Mouse (Mus musculus) neural tube, embryonic 15.5 days (tissue): ENCODE results near the gene Rps15a. TPM values are rescaled to one million over a fixed set of nuclear protein-coding genes. Genes with fewer than 3 reads are reported as not detected.

Experiments
- ATAC-seq: fragments of 200-750 bp; cut with Nextera tagmentation; 2 replicates; pipeline ENCODE4 v1.8.0; 2017; ENCODE audit warnings: mild to moderate bottlenecking, moderate TSS enrichment, moderate library complexity; ENCODE audit not compliant: low FRiP score
- H3K27ac ChIP-seq: fragments of 300-500 bp; sonication (generic); replicated peaks from 2 replicates; pipeline ENCODE4 v1.5.1; 2015; ENCODE audit warnings: mild to moderate bottlenecking, inconsistent platforms
- H3K27me3 ChIP-seq: fragments of 300-500 bp; sonication (generic); replicated peaks from 2 replicates; pipeline ENCODE4 v1.6.1; 2015; ENCODE audit warnings: inconsistent platforms
- H3K36me3 ChIP-seq: fragments of 300-500 bp; sonication (generic); 2 replicates; pipeline ENCODE4 v1.6.1; 2015; ENCODE audit warnings: inconsistent platforms
- H3K4me1 ChIP-seq: fragments of 300-500 bp; sonication (generic); 2 replicates; pipeline ENCODE4 v1.6.1; 2015; ENCODE audit warnings: inconsistent platforms
- H3K4me2 ChIP-seq: fragments of 300-500 bp; sonication (generic); 2 replicates; pipeline ENCODE4 v1.6.1; 2015; ENCODE audit warnings: inconsistent platforms, mild to moderate bottlenecking, moderate library complexity
- H3K4me3 ChIP-seq: fragments of 300-500 bp; sonication (generic); replicated peaks from 2 replicates; pipeline ENCODE4 v1.5.1; 2015; ENCODE audit warnings: mild to moderate bottlenecking, inconsistent platforms
- H3K9ac ChIP-seq: fragments of 300-500 bp; sonication (generic); replicated peaks from 2 replicates; pipeline ENCODE4 v1.6.1; 2015; ENCODE audit warnings: mild to moderate bottlenecking, inconsistent platforms
- H3K9me3 ChIP-seq: fragments of 300-500 bp; sonication (generic); replicated peaks from 2 replicates; pipeline ENCODE4 v1.6.1; 2016; ENCODE audit warnings: inconsistent platforms
- WGBS: fragments of 180-500 bp; shearing (Covaris S2); methylation state at CpG from one replicate; pipeline ENCODE4 v1.1.7; 2015; ENCODE audit warnings: mixed read lengths; 5-methylcytosine and 5-hydroxymethylcytosine counted together
- polyA plus RNA-seq: library from polyadenylated mRNA; unstranded; fragments of >200 nt; fragmentation: Nextera tagmentation; extraction: Ambion mirVana; gene quantifications from 2 replicates; pipeline ENCODE4 v1.2.1, GENCODE M21; 2015

The Rps15a gene
- 410 and 450 TPM in 2 replicates for polyA plus RNA-seq

GRCm38 (mm10) chr7:118115877-118116568, at the start of gene Rps15a:
Gene Rps15a (minus strand): TSS chr7:118116188.
- Histone ChIP-seq H3K27me3 (no peaks in the 10 kb centered on the region), H3K9me3 (no peaks in the 10 kb centered on the region), H3K4me2 (peak within 1 kb of the TSS; percentile 88), H3K9ac (peak within 1 kb of the TSS; percentile 92), H3K36me3 (peaks cover 68% of the 10 kb centered on the region), H3K4me3 (peak within 1 kb of the TSS; percentile 85), H3K4me1 (peaks cover 47% of the 10 kb centered on the region), H3K27ac (peak within 1 kb of the TSS; percentile 90)
- under 1% methylated on average over 40 of the region's 40 CpGs for WGBS
- peak; percentile 84 for ATAC-seq

GRCm38 (mm10) chr7:118163006-118163405, 47.0 kb upstream of the Rps15a start:
- H3K27ac ChIP-seq: no peak overlapping the region
- H3K9ac ChIP-seq: no peak overlapping the region
- H3K4me3 ChIP-seq: no peak overlapping the region
- 69% methylated on average over 8 of the region's 8 CpGs for WGBS
- no peak for ATAC-seq
- no peak overlapping the region for H3K4me2 ChIP-seq
- H3K9me3 ChIP-seq: no peaks in the 10 kb centered on the region
- no peaks in the 10 kb centered on the region for H3K4me1 ChIP-seq
- peaks cover 47% of the 10 kb centered on the region for H3K36me3 ChIP-seq
- H3K27me3 ChIP-seq: no peaks in the 10 kb centered on the region

- 96% methylated on average over 3 of the region's 3 CpGs for WGBS
Observed at GRCm38 (mm10) chr7:118160121-118160520, 44.1 kb upstream of the Rps15a start.

GRCm38 (mm10) chr7:118156461-118156860, 40.5 kb upstream of the Rps15a start:
- no peaks in the 10 kb centered on the region for H3K4me1 ChIP-seq
- no peaks in the 10 kb centered on the region for H3K9me3 ChIP-seq
- H3K9ac ChIP-seq: no peak overlapping the region
- peaks cover 77% of the 10 kb centered on the region for H3K36me3 ChIP-seq
- no peak overlapping the region for H3K4me2 ChIP-seq
- no peak overlapping the region for H3K27ac ChIP-seq
- ATAC-seq: no peak
- 90% methylated on average over 7 of the region's 7 CpGs for WGBS
- H3K4me3 ChIP-seq: no peak overlapping the region
- no peaks in the 10 kb centered on the region for H3K27me3 ChIP-seq

More at GRCm38 (mm10) chr7:118160121-118160520, 44.1 kb upstream of the Rps15a start:
- Histone ChIP-seq H3K4me2 (no peak overlapping the region), H3K9ac (no peak overlapping the region), H3K27ac (no peak overlapping the region), H3K27me3 (no peaks in the 10 kb centered on the region), H3K36me3 (peaks cover 48% of the 10 kb centered on the region), H3K4me3 (no peak overlapping the region), H3K4me1 (no peaks in the 10 kb centered on the region), H3K9me3 (no peaks in the 10 kb centered on the region)
- ATAC-seq: no peak

GRCm38 (mm10) chr7:118154150-118154549, 38.2 kb upstream of the Rps15a start:
- Histone ChIP-seq H3K9ac (no peak overlapping the region), H3K27me3 (no peaks in the 10 kb centered on the region), H3K9me3 (no peaks in the 10 kb centered on the region), H3K27ac (no peak overlapping the region), H3K36me3 (peaks cover 75% of the 10 kb centered on the region), H3K4me1 (no peaks in the 10 kb centered on the region), H3K4me2 (no peak overlapping the region), H3K4me3 (no peak overlapping the region)
- 95% methylated on average over 6 of the region's 6 CpGs for WGBS
- ATAC-seq: no peak

- WGBS: 87% methylated on average over 3 of the region's 3 CpGs
- no peaks in the 10 kb centered on the region for H3K9me3 ChIP-seq
- ATAC-seq: no peak
- H3K9ac ChIP-seq: no peak overlapping the region
- H3K36me3 ChIP-seq: peaks cover 73% of the 10 kb centered on the region
- H3K4me3 ChIP-seq: no peak overlapping the region
- no peak overlapping the region for H3K4me2 ChIP-seq
- no peak overlapping the region for H3K27ac ChIP-seq
- H3K27me3 ChIP-seq: no peaks in the 10 kb centered on the region
- H3K4me1 ChIP-seq: no peaks in the 10 kb centered on the region
Observed at GRCm38 (mm10) chr7:118143602-118144001, 27.6 kb upstream of the Rps15a start.

- ATAC-seq: no peak
- Histone ChIP-seq H3K9me3 (no peaks in the 10 kb centered on the region), H3K36me3 (peaks cover 70% of the 10 kb centered on the region), H3K4me2 (no peak overlapping the region), H3K27ac (no peak overlapping the region), H3K27me3 (no peaks in the 10 kb centered on the region), H3K9ac (no peak overlapping the region), H3K4me1 (no peaks in the 10 kb centered on the region), H3K4me3 (no peak overlapping the region)
- WGBS: 96% methylated on average over 4 of the region's 4 CpGs
Observed at GRCm38 (mm10) chr7:118143123-118143522, 27.1 kb upstream of the Rps15a start.

GRCm38 (mm10) chr7:118141271-118141670, 25.3 kb upstream of the Rps15a start:
- Histone ChIP-seq H3K27ac (no peak overlapping the region), H3K27me3 (no peaks in the 10 kb centered on the region), H3K4me1 (no peaks in the 10 kb centered on the region), H3K9ac (no peak overlapping the region), H3K9me3 (no peaks in the 10 kb centered on the region), H3K36me3 (peaks cover 76% of the 10 kb centered on the region), H3K4me3 (no peak overlapping the region), H3K4me2 (no peak overlapping the region)
- 84% methylated on average over 7 of the region's 7 CpGs for WGBS
- no peak for ATAC-seq

- 78% methylated on average over 11 of the region's 11 CpGs for WGBS
Observed at GRCm38 (mm10) chr7:118135128-118135527, 19.1 kb upstream of the Rps15a start.

GRCm38 (mm10) chr7:118129430-118130041, 13.5 kb upstream of the Rps15a start, which contains the start of gene Arl6ip1:
Gene Arl6ip1 (minus strand): TSS chr7:118129662.
- Histone ChIP-seq H3K27ac (peak within 1 kb of the TSS; percentile 89), H3K4me1 (peaks cover 34% of the 10 kb centered on the region), H3K9me3 (no peaks in the 10 kb centered on the region), H3K36me3 (peaks cover 2% of the 10 kb centered on the region), H3K9ac (peak within 1 kb of the TSS; percentile 82), H3K27me3 (no peaks in the 10 kb centered on the region), H3K4me3 (peak within 1 kb of the TSS; percentile 91), H3K4me2 (peak within 1 kb of the TSS; percentile 84)
- under 1% methylated on average over 39 of the region's 39 CpGs for WGBS
- peak; percentile 98 for ATAC-seq

More at GRCm38 (mm10) chr7:118135128-118135527, 19.1 kb upstream of the Rps15a start:
- Histone ChIP-seq H3K27me3 (no peaks in the 10 kb centered on the region), H3K4me3 (no peak overlapping the region), H3K9me3 (no peaks in the 10 kb centered on the region), H3K4me1 (peaks cover 2% of the 10 kb centered on the region), H3K36me3 (peaks cover 48% of the 10 kb centered on the region), H3K9ac (no peak overlapping the region), H3K4me2 (no peak overlapping the region), H3K27ac (no peak overlapping the region)
- no peak for ATAC-seq

- peak; percentile 80 for ATAC-seq
Observed at GRCm38 (mm10) chr7:118128925-118129429, 13.0 kb upstream of the Rps15a start.

More at GRCm38 (mm10) chr7:118128925-118129429, 13.0 kb upstream of the Rps15a start:
- Histone ChIP-seq H3K27ac (peak overlapping the region; percentile 88), H3K4me1 (peaks cover 34% of the 10 kb centered on the region), H3K4me2 (peak overlapping the region; percentile 84), H3K36me3 (peaks cover 6% of the 10 kb centered on the region), H3K4me3 (peak overlapping the region; percentile 91), H3K9me3 (no peaks in the 10 kb centered on the region), H3K9ac (peak overlapping the region; percentile 82), H3K27me3 (no peaks in the 10 kb centered on the region)
- under 1% methylated on average over 21 of the region's 21 CpGs for WGBS
